Mouse (Mus musculus) liver, embryonic 14 days (tissue): ENCODE results near the gene Lrr1. TPM values are rescaled to one million over a fixed set of nuclear protein-coding genes. Genes with fewer than 3 reads are reported as not detected.

Source experiments
- polyA plus RNA-seq: library from polyadenylated mRNA; depleted of rRNA; stranded (reverse); fragments of >200 nt; gene quantifications from 2 replicates; pipeline ENCODE4 v1.2.3, GENCODE M21; 2012; rRNA removed

Gene Lrr1
- polyA plus RNA-seq: 11.7 and 13.8 TPM in 2 replicates

DNA sequence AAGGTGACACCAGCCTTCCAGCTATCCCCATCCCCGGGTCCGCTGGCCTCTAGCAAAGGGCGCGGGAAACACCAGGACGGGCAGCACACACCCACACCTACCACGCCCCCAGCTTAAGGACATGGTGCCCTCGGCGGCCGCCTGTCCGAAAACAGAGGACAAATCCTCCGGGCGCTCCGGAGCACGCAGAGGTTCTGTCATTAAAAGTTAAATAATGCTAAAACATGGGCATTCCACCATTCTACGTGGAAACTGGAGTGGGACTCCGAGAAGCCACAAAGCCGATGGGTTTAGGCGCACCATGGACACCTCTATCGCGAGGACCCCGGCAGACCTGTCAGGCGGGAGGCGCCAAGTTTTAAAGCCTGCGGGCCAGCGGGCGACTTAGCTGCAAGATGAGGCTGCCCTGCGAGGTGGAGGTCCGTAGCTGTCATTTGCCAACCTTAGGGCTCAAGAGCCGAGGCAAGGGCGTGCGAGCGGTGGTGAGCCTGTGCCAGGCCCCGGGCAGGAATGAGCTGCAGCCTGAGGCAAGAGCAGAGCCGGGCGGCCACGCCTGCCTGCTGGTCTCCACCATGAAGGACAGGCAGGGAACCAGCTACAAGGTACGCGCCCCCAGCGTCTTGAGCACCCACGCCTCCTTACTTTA, at the start of gene Lrr1:
Gene Lrr1 (plus strand): TSS at position 354 of the 646 bp plus-strand sequence.

DNA sequence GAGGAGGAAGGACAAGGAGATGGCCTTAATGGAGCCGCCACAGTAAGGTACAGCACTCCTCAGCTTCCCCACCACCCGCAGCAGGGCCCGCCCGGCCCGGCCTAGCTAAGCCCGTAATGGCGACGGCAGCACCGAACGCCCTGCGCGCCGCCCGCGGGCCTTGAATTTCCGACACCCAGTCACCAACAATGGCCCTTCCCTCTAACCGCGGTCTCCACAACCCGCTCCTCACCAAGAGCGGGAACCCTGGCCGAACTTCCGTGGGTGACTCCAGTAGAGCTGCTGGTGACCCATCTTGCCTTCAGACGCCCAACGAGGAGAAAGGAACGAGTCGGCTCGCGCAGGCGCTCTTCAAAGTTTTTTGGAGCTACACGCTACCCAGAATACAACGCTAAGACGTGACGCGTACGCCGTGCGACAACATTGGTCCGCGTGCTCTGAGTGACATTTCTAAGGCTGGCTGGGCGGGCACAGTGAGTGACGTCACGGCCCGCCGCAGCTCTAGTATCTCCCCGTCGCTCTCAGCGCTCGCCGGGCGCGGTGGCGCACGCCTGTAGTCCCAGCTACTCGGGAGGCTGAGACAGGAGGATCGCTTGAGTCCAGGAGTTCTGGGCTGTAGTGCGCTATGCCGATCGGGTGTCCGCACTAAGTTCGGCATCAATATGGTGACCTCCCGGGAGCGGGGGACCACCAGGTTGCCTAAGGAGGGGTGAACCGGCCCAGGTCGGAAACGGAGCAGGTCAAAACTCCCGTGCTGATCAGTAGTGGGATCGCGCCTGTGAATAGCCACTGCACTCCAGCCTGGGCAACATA, 9.6 kb upstream of the Lrr1 start, which contains the start of gene Rps29:
Gene Rps29 (minus strand): TSS at position 422 of the 813 bp plus-strand sequence.

DNA sequence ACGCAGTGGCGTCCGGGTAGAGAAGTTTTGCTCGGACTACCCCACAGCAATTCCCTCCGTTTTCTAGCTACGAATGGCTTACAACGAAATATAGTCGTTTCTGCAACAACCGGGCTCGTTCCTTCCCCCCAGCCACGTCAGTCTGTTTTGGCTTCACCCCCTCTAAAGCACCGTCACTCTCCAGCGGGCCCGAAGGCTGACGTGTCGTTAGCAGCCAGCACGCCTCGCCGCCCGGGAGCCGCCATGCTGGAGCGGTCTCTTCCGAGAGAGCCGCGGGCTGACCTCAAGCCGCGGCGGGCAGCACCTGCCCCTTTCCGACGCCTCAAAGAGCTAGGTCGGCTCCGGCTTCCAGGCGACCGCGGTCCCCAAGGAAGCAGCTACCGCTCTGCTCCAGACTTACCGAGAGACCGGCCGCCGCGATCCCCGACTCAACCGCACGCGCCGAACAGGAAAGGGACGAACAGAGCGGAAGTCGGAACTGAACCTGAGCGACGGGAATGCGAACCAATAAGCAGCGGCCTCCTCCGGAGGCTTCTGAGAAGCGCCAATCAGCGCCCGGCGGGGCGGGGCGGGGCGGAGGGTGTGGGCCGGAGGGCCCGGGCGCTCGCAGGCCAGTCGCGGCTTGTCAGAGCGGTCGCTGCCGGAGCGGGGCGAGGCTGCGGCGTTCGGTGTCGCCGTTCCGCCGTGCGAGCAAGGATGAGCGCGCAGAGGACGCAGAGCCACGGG, 15.1 kb downstream of the Lrr1 start, which contains the start of the genes Rpl36al and Mgat2:
Gene Rpl36al (minus strand): TSS at position 501 of the 726 bp plus-strand sequence.
Gene Mgat2 (plus strand): TSS at position 575 of the 726 bp plus-strand sequence.

DNA sequence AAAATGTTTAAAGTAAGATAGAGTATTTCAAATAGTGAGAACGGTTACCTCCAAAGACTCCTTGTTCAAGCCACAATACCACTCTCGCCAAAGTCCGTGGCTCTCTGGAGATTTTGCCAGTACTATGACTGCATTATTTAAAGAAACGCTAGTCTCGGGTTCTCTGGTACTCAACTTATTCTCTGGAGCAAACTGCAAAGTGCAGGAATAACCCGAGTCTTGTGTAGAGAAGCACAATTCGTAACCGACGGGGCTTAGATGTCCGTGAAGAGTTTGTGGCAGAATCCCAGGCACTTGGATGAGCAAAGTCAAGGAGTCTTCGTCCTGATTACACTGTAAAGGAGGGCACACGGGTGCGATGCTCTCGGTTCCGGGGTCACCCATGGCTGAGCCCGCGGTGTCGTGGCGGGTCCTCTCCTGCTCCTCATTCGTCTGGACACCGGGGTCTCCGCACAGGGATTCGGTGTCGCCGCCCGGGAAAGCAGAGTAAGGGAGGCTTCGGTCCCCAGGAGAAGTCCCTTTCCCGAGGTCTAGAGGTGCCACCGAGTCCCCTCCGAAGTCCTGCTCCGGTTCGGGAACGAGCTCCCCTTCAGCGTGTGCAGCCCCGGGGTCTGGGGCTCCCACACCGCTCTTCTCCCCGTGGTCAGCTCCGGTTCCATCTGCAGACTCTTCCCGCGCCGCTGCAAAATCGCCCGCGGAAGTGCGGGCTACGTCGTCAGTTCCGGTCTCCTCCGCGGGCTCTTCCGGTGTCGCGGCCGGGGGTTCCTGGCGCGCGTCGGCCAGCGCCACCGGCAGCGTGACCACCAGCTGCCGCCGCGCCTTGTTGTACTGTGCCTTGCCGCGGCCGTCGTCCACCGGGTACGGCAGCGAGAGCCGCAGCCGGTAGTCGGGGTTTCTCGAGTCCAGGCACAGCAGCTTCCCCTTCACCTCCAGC, 28.1 kb downstream of the Lrr1 start, which contains the start of gene Gm49383:
Gene Gm49383 (minus strand): TSS at position 661 of the 934 bp plus-strand sequence.

DNA sequence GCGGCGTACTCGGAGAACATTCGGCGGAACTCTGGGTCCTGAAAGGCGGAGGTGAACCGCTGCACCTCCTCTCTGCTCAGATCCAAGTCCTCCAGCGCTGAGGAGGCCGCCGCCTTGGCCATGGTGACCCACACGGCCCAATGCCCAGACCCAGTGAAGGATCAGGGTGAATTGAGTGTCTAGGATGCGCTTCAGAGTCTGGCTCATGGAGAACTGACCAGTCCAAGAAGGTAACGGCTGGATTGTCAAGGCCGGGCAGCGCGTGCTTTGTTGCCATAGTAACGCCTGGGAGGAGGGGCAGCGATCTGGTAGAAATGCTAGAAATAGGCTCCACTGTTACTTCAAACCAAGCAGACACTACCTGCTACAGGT, 29.5 kb downstream of the Lrr1 start, which contains the start of gene Dnaaf2:
Gene Dnaaf2 (minus strand): TSS at position 266 of the 372 bp plus-strand sequence.

DNA sequence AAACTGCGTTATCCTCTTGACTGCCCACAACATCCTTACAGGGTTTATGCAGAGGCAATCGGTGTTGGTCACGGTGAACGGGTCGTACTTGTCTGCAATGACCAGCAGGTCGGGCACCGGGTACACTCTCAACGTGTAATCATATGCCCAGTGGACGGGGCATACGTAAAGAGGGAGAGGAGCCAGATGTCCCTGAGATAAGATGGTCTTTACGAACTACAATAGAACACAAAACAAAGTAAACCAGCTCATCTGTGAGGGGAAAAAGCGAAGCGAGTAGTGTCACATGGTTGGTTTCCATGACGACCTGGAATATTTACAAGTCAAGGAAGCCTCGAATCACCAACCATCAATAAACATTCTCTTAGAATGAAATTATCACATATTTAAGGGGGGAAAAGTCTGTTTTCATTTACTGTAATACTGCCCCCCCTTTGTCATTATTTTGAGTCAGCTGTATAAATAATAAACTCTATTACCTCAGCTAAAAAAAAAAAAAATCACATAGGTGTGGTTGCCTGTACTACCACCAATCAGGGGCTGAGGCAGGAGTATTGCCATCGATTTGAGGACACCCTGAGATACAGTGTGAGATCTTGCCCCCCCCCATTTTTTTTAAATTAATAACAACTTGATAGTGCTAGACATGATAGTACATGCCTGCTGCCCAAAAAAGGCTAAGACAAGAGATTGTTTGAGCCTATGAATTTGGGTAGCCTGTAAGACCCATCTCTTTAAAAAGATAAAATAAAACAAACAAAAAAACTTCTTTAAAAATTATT, 35.6 kb downstream of the Lrr1 start, which contains the start of gene Gm49384:
Gene Gm49384 (minus strand): TSS at position 216 of the 782 bp plus-strand sequence.

DNA sequence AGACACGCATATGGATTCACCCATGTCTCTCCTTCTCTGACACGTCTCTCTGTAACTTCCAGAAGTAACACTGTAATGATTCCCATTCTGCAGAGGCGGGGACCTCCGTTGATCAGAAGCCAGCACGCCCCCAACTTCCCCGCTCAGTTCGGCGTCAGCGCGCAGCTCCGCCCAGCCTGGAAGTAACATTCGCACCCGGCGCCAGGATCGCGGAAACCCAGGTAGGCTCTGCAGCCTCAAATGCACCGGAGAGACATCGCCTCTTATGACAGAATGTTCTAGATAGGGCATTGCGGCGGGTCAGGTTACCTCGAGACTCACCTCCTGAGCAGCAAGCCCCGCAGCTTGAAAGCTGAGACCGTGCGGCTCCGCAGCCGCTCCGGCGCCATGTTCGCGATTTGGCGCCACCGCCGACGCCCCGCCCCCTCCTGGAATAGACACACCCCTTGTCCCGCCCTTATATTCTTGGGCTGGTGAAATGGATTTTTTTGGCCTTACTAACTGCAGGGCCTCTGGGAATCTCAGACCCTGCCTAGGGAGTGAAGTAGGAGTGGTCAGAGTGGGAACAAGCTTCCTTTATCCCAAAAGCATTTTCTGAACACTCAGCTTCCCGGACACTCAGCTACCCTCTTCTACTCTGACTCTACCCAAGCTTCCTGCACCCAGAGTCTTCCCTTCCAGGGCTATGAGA, 59.3 kb downstream of the Lrr1 start, which contains the start of gene Pole2:
Gene Pole2 (minus strand): TSS at position 420 of the 691 bp plus-strand sequence.

Other genes starting within 250 kb of the Lrr1 start
- gene Rps29, start 9.6 kb upstream of the Lrr1 start, polyA plus RNA-seq: 1,487 and 1,680 TPM in 2 replicates
- gene Rpl36al, start 15.3 kb downstream of the Lrr1 start, polyA plus RNA-seq: 563 and 595 TPM in 2 replicates
- gene Mgat2, start 15.3 kb downstream of the Lrr1 start, polyA plus RNA-seq: 10.3 and 12.5 TPM in 2 replicates
- 5.1 and 6.2 TPM in 2 replicates for gene Gm49383, start 28.3 kb downstream of the Lrr1 start, polyA plus RNA-seq
- gene Dnaaf2, start 29.6 kb downstream of the Lrr1 start, polyA plus RNA-seq: 2.9 and 3.6 TPM in 2 replicates
- 7.2 and 8.7 TPM in 2 replicates for gene Gm49384, start 35.5 kb downstream of the Lrr1 start, polyA plus RNA-seq
- 26.3 and 30.3 TPM in 2 replicates for gene Pole2, start 59.4 kb downstream of the Lrr1 start, polyA plus RNA-seq
- gene Klhdc1, start 72.4 kb downstream of the Lrr1 start, polyA plus RNA-seq: 0.86 and 1.7 TPM in 2 replicates
- gene Klhdc2, start 127.9 kb downstream of the Lrr1 start, polyA plus RNA-seq: 41.5 and 47.7 TPM in 2 replicates
- 12.4 and 13.3 TPM in 2 replicates for gene Nemf, start 188.4 kb downstream of the Lrr1 start, polyA plus RNA-seq
- 39.8 and 46.5 TPM in 2 replicates for gene Arf6, start 203.3 kb downstream of the Lrr1 start, polyA plus RNA-seq
- 0.15 and 0.16 TPM in 2 replicates for gene Gm9887, start 203.6 kb downstream of the Lrr1 start, polyA plus RNA-seq